Comparison of ENCODE assay signal across 20 mouse cellular contexts in genomic region chr3:82340111-82340510, GRCm38 (mm10). TPM values are rescaled to one million over a fixed set of nuclear protein-coding genes. Genes with fewer than 3 reads are reported as not detected.
DNase-seq lines count a peak whose midpoint lies in the region; ATAC-seq and TF ChIP-seq lines count a peak whose summit lies in the region.
"Had no signal": no experiment of that assay in that cellular context is flagged by ENCODE, and none has a peak within 500 bp of the region (broad histone marks: within the 10 kb centered on the region; RNA-seq: fewer than 3 reads in every experiment).

No protein-coding gene starts in this region.

- no peak overlapping the region for H3K27ac ChIP-seq in kidney, adult 2 months (ENCODE audit: insufficient read depth, low read depth, low read length)
- no peak overlapping the region for H3K27ac ChIP-seq in testis, adult 2 months (ENCODE audit: control insufficient read depth, insufficient read depth, low read depth, low read length)
- no peak overlapping the region for H3K27ac ChIP-seq in embryonic facial prominence, embryonic 10.5 days (replicated peaks)
- H3K27ac ChIP-seq: kidney, embryonic 15.5 days; limb, embryonic 13.5 days; liver, embryonic 13.5 days; lung, embryonic 15.5 days; midbrain, embryonic 15.5 days; neural tube, embryonic 15.5 days had no signal

- no peaks in the 10 kb centered on the region for H3K36me3 ChIP-seq in kidney, adult 2 months (ENCODE audit: control insufficient read depth, insufficient read depth, low read length)
- H3K36me3 ChIP-seq in testis, adult 2 months (ENCODE audit: control insufficient read depth, insufficient read depth, low read length): no peaks in the 10 kb centered on the region
- no peaks in the 10 kb centered on the region for H3K36me3 ChIP-seq in embryonic facial prominence, embryonic 10.5 days (replicated peaks)
- H3K36me3 ChIP-seq: kidney, embryonic 15.5 days; limb, embryonic 13.5 days; liver, embryonic 13.5 days; lung, embryonic 15.5 days; midbrain, embryonic 15.5 days; neural tube, embryonic 15.5 days had no signal

- peak; percentile 13 for DNase-seq in kidney, adult 2 months
- no peak for DNase-seq in kidney, postnatal 4 days
- no peak for DNase-seq in testis, postnatal 10 days (ENCODE audit: low spot score)
- no peak for DNase-seq in yolk sac, embryonic 10.5 days (ENCODE audit: low spot score)
- no peak for DNase-seq in embryonic facial prominence, embryonic 10.5 days (ENCODE audit: low spot score)
- DNase-seq: adrenal gland, postnatal 14 days; cerebellum, adult 9-11 months; heart, adult 18-20 months; heart, postnatal 36 days; liver, embryonic 13.5 days; right cerebral cortex, postnatal 14 days; thymus, adult 18-20 months had no signal

- TF ChIP-seq CTCF in kidney, adult 2 months (conservative IDR thresholded peaks at IDR 0.05; ENCODE audit: insufficient read depth, insufficient read length, low read depth, low read length): no peak
- TF ChIP-seq CTCF in testis, adult 2 months (IDR thresholded peaks at IDR 0.05; ENCODE audit: control insufficient read depth, insufficient read depth, insufficient replicate concordance, low read depth, low read length): no peak

- TF ChIP-seq POLR2A in kidney, adult 2 months (IDR thresholded peaks at IDR 0.05; ENCODE audit: low read depth, low read length): no peak
- TF ChIP-seq POLR2A in testis, adult 2 months (IDR thresholded peaks at IDR 0.05; ENCODE audit: control insufficient read depth, low read depth, low read length): no peak

- 43% methylated on average over 10 of the region's 10 CpGs for WGBS in kidney, adult 2 months
- WGBS in embryonic facial prominence, embryonic 10.5 days: 82% methylated on average over 10 of the region's 10 CpGs

- peak; percentile 75 to 89 for ATAC-seq in hematopoietic stem cell, adult 5-6 weeks (replicated peaks in 1 of 2; ENCODE audit: insufficient read depth in 1 of 2, low FRiP score in 2 of 2, low TSS enrichment in 1 of 2, low read depth in 1 of 2, poor library complexity in 2 of 2, severe bottlenecking in 2 of 2)
- ATAC-seq: CD4-positive, CD25-positive, alpha-beta regulatory T cell, adult 4 months; midbrain, embryonic 15.5 days had no signal

- no peaks in the 10 kb centered on the region for H3K4me1 ChIP-seq in kidney, adult 2 months (ENCODE audit: control insufficient read depth, insufficient read depth, low read length)
- H3K4me1 ChIP-seq in testis, adult 2 months (ENCODE audit: control insufficient read depth, insufficient read depth, low read length): peaks cover 3% of the 10 kb centered on the region; the same call in 1 of the 2 replicates
- H3K4me1 ChIP-seq in embryonic facial prominence, embryonic 10.5 days: no peaks in the 10 kb centered on the region
- H3K4me1 ChIP-seq: limb, embryonic 13.5 days; liver, embryonic 13.5 days; midbrain, embryonic 15.5 days; neural tube, embryonic 15.5 days had no signal

- no peak overlapping the region for H3K4me3 ChIP-seq in kidney, adult 2 months (ENCODE audit: insufficient read depth, low read depth, low read length)
- H3K4me3 ChIP-seq in testis, adult 2 months (ENCODE audit: control insufficient read depth, low read depth, low read length): peak overlapping the region; percentile 5; the same call in 1 of the 2 replicates
- H3K4me3 ChIP-seq in embryonic facial prominence, embryonic 10.5 days: no peak overlapping the region
- H3K4me3 ChIP-seq: kidney, embryonic 15.5 days; limb, embryonic 13.5 days; liver, embryonic 13.5 days; lung, embryonic 15.5 days; midbrain, embryonic 15.5 days; neural tube, embryonic 15.5 days had no signal

- no peaks in the 10 kb centered on the region for H3K27me3 ChIP-seq in kidney, adult 2 months (replicated peaks; ENCODE audit: control insufficient read depth, insufficient read depth, low read length)
- no peaks in the 10 kb centered on the region for H3K27me3 ChIP-seq in testis, adult 2 months (ENCODE audit: control insufficient read depth, insufficient read depth, low read length)
- H3K27me3 ChIP-seq in embryonic facial prominence, embryonic 10.5 days (replicated peaks; ENCODE audit: low read depth, poor library complexity, severe bottlenecking): 0 out of 2 replicates have a peak, but pooled peaks cover 6% of the 10 kb centered on the region
- H3K27me3 ChIP-seq: kidney, embryonic 15.5 days; limb, embryonic 13.5 days; liver, embryonic 13.5 days; lung, embryonic 15.5 days; midbrain, embryonic 15.5 days; neural tube, embryonic 15.5 days had no signal

- H3K9me3 ChIP-seq in embryonic facial prominence, embryonic 10.5 days: no peaks in the 10 kb centered on the region
- H3K9me3 ChIP-seq: kidney, embryonic 15.5 days; limb, embryonic 13.5 days; liver, embryonic 13.5 days; lung, embryonic 15.5 days; midbrain, embryonic 15.5 days; neural tube, embryonic 15.5 days had no signal

RNA-seq across cellular contexts. Expression of gene Map9, which starts 17.7 kb away (rescaled TPM):
- polyA plus RNA-seq in kidney, adult 2 months (2012; rRNA removed): 1.2 TPM in 2 replicates
- polyA plus RNA-seq in testis, adult 2 months (2012; rRNA removed): 0.76 and 0.99 TPM in 2 replicates
- total RNA-seq in hematopoietic stem cell, adult 5-6 weeks (2017): 6.8 and 8.1 TPM in 2 replicates
- polyA plus RNA-seq in embryonic facial prominence, embryonic 10.5 days (2016; fragmentation: Nextera tagmentation; extraction: Ambion mirVana): 7.1 and 8.5 TPM in 2 replicates
